Mouse (Mus musculus): ENCODE results near the gene Paxbp1.

Gene Paxbp1

GRCm38 (mm10) chr16:91055150-91055549, 10.8 kb upstream of the Paxbp1 start:
- no peak for DNase-seq (ENCODE audit: low read depth, low spot score)

DNA sequence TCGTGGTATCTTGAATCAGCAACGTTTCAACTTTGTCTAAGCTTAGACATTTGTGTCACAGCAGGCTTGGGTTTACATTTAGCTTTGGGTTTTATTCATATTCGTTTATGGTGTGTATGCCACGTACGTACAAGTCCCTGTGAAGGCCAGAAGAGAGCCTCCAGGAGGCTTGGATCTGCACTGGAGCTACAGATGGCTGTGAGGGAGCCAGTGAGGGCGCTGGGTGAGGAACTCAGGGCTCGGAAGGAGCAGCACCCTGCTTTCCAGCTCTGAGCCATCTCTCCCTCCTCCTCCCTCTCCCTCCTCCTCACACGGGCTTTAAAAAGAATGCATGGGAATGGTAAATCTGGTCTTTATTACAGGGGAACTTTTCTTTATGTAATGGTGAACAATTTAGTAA, 9.3 kb upstream of the Paxbp1 start:
- no peak for DNase-seq (ENCODE audit: low read depth, low spot score)

DNA sequence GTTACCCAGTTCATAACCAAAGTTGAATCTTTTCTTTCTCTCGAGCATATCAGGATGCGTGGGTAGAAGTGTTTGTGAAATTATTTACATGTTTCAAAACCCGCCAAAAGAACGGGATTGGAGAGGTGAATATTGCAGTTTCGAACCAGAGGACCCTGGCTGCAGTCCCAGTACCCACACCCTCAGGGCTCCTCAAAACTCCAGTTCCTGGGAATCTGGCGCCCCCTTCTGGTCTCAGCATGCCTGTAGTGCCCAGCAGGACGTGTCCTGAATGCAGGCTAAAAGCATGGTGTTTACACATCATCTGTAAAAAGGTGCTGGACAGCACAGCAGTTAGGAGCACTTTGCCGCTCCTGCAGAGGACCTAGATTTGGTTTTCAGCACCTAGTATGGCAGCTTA, 1.2 kb upstream of the Paxbp1 start:
- peak; percentile 57 for DNase-seq (ENCODE audit: low read depth, low spot score)

GRCm38 (mm10) chr16:91043461-91044248, 688 bp downstream of the Paxbp1 start:
- peak; percentile 79 for DNase-seq (ENCODE audit: low read depth, low spot score)

DNA sequence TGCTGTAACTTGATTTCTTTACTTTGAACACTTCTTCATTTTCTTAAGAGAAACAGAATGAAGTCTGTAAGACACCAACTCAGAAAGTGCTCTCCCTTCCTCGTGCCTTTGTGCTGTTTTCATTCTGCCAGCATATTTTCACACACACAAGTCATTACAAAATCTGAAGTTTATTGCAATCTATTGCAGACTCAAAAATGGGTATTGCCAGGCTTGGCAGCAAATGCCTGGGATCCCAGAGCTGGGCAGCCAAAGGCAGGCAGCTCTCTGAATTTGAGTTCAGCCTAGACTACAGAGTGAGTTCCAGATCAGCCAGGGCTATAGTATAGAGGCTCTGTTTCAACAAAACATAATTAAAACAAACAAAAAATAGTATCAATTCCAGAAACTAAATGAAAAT, 1.7 kb downstream of the Paxbp1 start:
- DNase-seq (ENCODE audit: low read depth, low spot score) = no peak

GRCm38 (mm10) chr16:91035866-91036265, 8.5 kb downstream of the Paxbp1 start:
- DNase-seq (ENCODE audit: low read depth, low spot score) = peak; percentile 56

- no peak for DNase-seq (ENCODE audit: low read depth, low spot score)
These were observed 13.6 kb downstream of the Paxbp1 start for GRCm38 (mm10) chr16:91030751-91031150.

DNA sequence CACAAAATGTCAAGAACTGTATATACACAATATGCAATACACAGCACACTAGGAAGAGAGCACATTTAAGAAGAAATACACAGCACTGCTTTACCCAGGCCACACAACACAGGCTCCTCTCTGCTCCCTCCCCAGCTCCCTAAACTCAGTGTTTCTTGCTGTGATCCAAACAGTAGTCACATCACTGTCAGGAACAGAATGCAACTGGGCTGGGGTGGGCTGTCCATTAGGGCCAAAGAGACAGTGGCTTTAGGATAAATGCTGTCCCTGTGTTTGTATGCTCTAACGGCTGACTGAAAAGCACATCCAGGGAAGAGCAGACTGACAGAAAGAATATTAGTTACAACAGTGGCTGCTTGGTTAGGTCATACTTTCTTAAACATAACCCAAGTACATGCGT, 14.4 kb downstream of the Paxbp1 start:
- DNase-seq (ENCODE audit: low read depth, low spot score) = no peak

DNA sequence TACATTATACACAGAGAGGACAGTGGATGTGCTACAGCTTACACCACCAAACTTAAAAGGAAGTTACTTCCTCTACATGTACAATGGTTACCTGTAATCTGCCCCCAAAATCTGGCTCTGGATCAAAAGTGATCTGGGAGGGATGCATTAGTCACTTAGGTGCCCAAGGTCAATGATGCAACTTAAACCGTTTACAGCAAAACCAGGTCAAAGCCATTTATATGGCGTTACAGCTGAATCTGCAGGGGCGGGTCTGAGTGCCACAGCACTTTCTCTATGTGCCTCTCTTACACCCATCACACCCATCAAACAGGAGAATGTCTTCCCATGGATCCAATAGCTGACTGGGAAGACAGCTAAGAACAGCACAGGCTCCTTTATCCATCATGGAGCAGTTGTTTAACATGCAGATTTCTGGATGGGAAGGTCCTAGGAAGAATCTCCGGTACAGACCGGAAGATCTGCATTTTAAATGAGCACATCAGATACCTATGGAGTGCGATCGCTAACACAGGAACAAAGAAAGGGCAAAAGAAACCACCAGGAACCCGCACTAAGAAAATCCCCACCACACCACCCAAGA, 15.1 kb downstream of the Paxbp1 start:
- no peak for DNase-seq (ENCODE audit: low read depth, low spot score)

GRCm38 (mm10) chr16:91026290-91026689, 18.1 kb downstream of the Paxbp1 start:
- no peak for DNase-seq (ENCODE audit: low read depth, low spot score)

- DNase-seq (ENCODE audit: low read depth, low spot score) = peak; percentile 33
These were observed 21.0 kb downstream of the Paxbp1 start for GRCm38 (mm10) chr16:91023384-91023783.

DNA sequence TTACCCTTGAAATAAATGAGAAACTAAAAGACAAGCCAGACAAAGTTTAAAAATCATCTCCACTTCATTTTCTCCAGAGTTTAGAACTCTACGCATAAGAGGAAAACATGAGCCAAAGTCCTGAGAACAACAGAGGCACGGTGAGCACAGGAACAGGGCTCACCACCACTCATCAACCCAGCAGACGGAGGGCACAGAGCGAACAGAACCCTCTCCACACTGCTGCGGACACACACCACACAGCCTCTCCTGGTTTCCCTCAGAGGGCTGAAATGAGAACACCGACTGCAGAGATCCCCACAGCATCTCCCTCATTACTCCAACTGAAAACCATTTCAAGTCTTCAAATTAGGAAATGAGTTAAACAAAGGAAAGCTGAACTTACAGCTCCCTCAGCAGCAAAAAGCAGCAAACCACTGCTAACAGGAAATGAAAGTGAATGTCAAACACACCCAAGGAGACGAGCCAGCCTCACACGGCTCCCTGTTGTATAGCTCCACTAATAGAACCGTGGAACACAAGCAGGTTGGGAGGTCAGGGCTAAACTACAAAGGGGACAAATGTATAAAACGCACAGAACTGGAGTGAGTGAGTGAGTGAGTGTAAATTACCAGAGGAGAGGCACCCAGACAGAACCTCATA, 23.4 kb downstream of the Paxbp1 start:
- no peak for DNase-seq (ENCODE audit: low read depth, low spot score)

DNA sequence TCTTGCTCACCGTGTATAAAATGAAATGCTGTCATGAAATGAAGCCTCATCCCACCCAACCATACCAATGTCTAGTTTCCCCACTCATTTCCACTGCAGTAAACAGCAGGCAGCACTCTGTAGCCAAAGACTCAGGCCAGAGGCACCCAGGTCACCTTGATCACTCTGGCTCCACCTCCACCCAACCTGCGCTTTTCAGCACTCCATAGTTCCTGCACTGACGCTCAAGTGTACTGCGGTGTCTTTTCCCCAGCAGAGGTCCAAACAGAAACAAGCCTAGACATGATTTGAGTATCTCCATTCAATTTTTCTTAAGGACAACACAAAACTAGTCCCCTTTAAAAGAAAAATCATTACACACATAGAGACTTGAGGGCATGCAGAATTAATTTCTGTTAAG, 24.9 kb downstream of the Paxbp1 start:
- DNase-seq (ENCODE audit: low read depth, low spot score) = no peak

DNA sequence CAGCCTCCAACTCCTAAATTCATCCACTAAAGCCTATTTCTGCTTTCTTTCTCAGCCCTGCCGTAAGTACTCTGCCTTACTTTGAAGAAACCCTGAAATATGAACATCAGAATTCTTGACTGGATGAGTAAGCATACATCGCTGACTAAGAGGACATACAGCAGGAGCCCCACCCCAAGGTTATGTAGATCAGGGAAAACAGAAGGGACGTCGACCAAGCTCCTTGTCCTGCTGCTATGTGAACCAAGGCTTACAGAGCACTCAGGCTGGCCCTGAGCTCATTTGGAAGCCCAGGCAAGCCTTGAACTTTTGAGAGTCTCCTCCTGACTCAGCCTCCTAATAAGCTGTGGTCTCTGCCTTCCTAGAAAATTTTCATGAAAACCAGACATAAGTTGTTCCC, 28.6 kb downstream of the Paxbp1 start:
- no peak for DNase-seq (ENCODE audit: low read depth, low spot score)

GRCm38 (mm10) chr16:91011847-91012246, 32.5 kb downstream of the Paxbp1 start:
- DNase-seq (ENCODE audit: low read depth, low spot score) = peak; percentile 30

GRCm38 (mm10) chr16:91011021-91011683, 33.2 kb downstream of the Paxbp1 start, which contains the start of gene Synj1:
Synj1 (minus strand) TSS chr16:91011308.
- DNase-seq (ENCODE audit: low read depth, low spot score) = peak; percentile 93

DNA sequence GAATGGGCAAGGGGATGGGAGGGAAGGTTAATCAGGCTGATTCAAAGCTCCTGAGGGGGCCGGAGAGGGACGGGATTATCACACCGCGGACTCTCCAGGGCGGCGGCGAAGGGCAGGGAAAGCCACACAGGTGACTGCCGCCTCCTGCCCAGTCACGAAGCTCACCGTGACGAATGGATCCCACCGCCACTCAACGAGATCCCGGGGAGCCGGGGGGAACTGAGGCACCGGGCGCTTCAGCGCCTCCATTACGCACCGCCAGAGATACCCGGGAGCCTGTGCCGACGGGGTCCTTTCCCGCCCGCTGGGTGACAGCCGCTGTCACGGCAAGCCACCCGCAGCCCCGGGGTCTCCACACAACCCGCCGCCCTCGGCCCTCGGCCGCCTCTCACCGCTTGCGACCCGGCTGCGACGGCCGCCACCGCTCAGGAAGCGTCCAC, 33.7 kb downstream of the Paxbp1 start:
- DNase-seq (ENCODE audit: low read depth, low spot score) = no peak

DNA sequence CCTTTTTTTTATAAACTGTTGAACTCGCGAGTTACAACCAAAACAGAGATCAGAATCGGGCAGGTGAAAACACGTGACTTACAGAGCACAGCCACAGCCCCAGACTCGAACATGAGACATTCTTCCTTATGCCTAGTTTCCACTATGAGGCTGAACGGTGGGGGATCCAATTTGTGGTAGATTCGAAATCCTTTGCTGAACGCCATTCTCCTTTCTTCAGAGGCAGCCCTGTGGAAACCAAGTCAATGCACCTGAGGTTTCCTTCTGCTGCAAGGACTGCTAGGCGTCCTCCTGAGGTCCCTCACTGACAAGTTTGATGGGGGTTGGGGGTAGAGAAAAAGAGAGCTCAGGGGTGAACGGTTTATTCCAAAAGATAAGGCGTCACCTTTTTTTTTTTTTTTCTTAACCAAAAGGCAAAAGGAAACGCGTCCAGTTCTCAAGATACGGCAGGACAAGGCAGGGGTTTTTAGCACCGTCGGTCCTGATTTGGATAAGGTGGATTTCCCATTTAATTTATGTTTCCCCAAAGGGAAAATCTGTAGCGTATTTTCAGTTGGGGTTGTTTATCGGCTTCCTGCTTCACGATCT, 34.3 kb downstream of the Paxbp1 start:
- peak; percentile 66 for DNase-seq (ENCODE audit: low read depth, low spot score)

GRCm38 (mm10) chr16:91004915-91005538, 39.3 kb downstream of the Paxbp1 start:
- DNase-seq (ENCODE audit: low read depth, low spot score) = no peak

DNA sequence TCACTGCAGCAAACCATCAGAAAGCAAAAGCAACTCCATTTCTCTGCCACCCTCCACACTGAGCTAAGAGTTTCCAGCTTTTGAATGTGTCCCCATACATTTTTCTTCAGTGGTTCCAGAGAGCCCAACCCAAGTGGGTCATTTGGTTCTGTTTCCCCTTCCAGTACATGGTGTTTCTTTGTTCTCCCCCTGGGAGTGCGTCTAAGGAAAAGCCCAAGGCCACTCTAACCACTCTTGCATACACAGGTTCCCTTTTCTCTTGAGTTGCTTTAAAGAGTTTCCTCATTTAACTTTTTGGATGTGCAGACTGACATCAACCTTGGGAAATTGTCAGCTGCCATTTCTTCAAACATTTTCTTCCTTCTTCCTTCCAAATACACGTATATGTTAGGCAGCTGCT, 43.2 kb downstream of the Paxbp1 start:
- no peak for DNase-seq (ENCODE audit: low read depth, low spot score)

DNA sequence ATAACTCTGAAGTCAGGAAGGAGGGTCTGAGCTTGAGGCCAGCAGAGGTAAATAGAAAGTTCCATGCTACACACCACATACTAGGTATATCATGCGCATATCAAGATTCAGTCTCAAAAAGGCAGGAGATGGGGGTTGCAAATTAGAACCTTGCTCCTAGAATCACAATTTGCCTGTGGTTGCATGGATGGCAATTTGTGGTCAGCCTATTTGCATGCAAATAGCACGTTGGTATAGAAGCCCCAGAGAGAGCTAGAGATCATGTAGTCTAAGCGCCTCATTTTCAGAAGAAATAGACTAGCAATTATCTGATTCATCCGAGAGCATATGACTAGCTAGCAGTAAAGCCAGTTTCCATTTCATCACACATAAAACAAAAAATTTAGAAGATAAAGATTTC, 44.5 kb downstream of the Paxbp1 start:
- DNase-seq (ENCODE audit: low read depth, low spot score) = no peak

Measured in CD4-positive helper T cell, adult 2 months (primary cell).